Mouse (Mus musculus): Measurements from ENCODE around the gene Ccm2.
A peak's percentile ranks its signal among the peaks of the same experiment; 100 is the strongest.

The Ccm2 gene

DNA sequence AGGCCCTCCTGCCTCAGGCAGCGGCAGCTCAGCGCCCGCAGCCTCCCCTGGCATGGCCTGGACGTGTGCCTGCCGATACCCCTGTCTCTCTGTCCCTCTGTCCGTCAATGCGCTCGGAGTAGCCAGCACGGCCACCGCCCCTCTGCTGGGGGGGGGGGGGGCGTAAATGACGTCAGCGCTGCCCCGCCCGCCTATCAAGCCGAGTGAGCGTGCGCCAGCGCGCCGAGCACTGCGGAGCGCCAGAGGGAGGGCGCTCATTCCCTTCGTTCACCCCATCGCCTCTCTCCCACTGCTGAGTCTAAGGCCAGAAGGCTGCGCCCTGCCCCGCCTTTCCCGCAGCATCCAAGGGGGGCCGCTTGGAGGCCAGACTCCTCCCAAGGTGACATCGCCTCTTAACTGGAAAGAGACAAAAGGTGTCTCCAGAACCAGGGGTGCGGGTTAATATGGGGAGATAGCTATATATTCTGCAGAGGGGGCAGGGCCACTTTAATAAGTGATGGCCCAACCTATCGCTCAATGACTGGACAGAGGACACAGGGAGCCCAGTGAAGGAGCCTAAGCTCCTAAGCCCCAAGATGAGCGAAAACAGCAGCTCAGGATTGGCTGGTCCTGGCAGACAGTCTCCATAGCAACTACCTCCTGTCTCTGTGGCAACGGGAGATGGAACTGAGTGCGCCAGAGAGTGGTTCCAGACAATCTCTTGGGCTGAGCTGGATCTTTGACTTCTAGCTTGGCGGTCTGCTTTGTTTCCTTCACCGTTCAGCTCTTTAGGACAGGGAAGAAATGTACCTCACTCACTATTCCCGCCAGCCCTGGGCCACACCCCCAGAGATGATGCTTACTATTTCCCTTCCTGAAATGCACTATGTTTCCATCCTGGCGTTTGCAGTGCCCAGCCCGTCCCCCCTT is 59.1 kb downstream of the Ccm2 start, which contains the start of gene Nacad:
TSS of gene Nacad (minus strand) at position 563 of the 909 bp plus-strand sequence.
- no peak for DNase-seq

DNA sequence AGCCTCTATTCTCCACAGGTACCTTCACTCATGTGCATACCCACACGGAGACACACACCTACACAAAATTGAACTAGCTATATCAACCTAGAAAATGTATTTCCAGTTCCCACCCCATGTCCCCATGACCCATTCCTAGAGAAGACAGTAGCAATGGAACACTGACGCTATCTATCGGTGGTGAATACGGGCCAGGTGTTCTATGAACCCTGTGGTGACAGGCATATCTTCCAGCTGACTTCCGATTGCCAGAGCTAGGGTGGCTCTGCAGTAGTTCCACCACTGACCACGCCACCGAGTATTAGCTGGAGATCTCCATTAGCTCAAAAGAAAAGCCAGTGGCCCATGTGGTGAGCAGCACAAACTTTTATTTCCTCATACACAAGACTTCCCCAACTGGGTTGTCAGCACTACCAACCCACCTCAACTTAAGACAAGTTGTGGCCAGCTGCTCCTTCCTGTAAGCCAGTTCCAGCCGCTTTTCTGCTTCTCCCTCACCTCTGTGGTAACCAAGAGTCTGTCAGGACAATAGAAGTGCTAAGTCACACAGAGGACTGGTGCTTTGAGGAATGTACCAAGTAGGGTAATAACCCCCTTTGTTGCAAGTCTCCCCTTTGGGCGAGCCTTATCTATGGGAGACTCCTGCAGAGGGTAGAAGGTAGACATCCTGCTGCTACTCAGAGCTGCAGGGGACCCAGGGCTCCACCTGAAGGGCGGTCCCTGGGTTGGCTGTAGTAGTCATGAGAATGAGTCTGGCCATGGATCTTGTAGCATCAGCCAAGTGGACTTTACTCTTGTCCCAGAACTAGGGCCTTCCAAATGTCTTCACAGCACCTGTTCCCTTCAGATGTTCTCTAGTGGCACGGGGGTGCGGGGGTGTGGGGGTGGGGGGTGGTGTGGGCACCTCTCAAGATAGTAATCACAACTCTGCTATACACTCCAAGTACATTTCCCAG is 68.8 kb downstream of the Ccm2 start:
- DNase-seq, result no peak

DNA sequence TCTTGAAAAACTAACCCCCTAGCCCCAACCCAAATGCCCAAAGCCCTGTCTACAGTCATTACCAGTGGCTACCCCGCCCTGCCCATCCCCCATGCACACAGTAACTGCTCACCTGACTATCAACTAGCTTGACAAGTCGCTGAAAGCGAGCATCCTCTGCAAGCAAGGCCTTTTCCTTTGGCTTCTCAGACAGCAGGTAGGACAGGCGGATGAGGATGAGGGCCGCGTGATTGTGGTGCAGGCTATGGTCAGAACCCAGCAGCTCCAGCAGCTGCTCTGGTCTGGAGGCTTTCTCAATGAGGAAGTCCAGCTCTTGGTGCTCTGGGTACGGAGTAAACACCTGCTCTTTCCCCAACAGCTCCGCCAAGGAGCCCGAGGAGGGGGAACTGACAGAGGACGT is 77.0 kb downstream of the Ccm2 start:
- DNase-seq, result no peak

DNA sequence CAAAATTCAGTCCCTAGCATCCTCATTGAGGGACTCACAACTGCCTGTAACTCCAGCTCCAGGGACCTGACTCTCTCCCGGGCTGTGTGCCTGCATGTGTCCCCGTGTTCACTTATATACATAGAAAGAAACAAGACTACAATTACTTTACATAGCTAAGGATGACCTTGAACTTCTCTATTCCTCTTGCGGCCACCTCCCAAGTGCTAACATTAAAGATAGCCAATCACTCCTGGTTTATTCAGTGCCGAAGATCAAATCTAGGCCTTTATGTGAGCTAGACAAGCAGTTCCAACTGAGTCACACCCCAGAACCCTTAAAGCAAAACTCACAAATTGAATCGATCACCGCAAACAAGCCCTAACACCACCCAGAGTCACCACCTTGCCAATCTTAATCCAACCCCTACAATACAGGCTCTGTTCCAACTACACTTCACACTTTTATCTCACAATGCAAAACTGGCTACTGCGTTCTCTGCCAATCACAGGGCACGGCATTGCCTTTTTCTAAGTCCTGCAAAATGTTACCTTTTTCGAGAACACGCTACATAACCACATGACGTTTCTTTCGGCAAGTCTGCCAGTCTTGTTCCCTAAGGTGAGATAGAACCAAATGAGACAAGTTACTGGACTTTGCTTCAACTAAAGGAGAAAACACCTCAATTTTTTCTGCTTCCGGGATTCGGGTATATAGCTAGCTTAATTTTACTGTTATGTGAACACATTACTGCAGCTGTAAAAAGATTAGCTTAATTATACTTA is 78.1 kb downstream of the Ccm2 start:
- no peak for DNase-seq

DNA sequence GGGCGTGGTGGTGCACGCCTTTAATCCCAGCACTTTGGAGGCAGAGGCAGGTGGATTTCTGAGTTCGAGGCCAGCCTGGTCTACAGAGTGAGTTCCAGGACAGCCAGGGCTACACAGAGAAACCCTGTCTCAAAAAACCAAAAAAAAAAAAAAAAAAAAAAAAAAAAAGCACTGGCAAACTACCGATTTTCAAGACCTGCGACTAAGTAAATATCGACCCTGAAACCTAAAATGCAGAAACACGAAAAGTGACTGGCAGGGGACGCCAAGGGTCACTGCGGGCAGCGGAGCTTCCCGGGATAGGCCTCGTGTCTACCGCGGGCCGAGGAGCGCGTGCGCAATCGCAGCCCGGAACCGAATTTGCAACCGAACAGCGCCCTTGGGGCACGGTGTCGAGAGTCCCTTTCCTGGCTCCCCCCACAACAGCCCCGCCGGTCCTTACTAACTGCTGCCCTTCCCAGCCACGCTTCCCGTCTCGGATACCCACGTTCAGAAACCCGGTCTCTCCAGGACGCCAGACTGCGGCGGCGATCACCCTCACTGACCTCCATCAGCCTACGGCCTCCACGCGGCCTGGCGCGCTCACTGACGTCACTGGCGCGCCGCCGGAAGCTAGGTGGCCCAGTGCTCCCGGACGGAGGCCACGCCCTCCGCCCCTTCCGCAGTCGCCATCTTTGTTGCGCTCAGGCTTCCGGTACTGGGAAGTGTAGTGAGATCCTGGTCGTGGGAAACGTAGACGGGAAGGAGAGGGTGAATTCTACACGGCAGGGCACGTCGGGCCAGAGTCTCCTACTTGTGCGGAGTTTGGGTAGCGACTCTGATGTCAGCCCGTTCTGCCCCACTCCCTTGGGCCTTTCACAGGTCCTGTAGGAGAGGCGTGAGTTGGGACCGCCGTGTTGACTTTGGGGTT is 79.0 kb downstream of the Ccm2 start, which contains the start of gene Tbrg4:
TSS of gene Tbrg4 (minus strand) at position 590 of the 910 bp plus-strand sequence.
- DNase-seq, result peak; percentile 80 to 85

DNA sequence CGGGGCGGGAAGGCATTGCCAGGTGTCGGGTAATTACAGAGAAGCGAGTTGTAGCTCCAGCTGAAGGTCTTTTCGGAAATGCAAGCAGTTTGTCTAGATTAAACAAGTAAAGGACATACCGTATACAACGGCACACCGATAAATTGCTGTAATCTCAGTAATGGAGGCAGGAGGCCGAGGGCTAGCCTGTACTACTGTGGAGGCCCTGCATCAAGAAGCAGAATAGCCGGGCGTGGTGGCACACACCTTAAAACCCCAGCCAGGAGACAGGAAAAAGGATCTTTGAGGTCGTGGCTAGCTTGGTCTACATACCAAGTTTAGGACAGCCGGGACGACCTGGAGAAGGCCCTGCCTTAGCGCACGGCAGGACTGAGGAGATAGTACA is 79.7 kb downstream of the Ccm2 start:
- no peak for DNase-seq

DNA sequence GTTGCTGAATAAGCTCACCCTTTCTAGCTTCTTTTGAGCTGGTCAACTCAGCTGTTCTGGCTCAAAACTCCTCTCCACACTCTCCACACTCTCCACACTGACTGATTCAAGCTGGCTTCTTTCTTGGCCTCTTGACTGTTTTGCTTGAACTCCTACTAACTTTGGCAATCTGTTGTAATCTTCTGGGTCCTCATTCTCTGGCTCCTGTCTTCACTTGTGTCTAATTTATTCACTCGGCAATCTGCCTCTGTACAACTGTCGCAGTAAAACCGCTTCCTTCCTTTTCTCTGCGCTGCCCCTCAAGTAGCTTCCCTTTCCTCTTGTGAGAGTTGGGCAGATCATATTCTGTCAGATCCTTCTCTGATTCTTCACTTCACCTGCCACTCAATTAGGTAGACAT is 81.0 kb downstream of the Ccm2 start:
- DNase-seq, result peak in 1 of 2 experiments; percentile 38

DNA sequence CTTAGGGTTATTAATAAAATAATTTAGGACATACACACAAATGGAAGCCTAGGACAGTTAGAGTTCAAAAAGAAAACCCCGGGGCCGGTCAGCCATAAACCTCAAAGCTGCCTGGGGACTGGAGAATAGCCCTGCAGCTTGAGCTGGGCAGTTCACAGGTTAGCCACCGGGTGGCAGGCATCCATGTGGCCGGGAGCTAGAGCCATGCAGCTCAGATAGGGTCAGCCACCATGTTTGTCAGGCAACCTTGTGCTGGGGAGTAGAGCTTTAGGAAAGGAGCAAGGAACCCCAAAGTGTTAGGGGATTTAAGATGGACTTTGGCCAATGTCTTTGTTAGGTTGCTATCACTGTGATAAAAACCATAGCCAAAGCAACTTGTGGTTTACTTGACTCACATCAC is 81.9 kb downstream of the Ccm2 start:
- peak; percentile 24 to 39 for DNase-seq

DNA sequence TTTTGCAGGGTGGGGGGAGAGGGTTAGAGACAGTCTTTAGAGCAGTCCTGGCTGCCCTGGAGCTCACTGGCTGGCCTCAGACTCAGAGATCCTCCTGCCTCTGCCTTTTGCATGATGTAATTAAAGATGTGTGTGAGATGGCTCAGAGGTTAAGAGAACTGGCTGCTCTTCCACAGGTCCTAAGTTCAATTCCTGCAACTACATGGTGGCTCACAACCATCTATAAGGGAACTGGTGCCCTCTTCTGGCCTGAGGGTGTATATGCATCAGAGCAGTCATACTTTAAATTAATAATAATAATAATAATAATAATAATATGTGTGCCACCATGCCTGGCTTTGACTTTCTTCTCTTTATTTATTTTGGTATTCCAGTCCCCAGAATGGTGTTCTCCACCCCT is 83.0 kb downstream of the Ccm2 start:
- DNase-seq, result no peak

DNA sequence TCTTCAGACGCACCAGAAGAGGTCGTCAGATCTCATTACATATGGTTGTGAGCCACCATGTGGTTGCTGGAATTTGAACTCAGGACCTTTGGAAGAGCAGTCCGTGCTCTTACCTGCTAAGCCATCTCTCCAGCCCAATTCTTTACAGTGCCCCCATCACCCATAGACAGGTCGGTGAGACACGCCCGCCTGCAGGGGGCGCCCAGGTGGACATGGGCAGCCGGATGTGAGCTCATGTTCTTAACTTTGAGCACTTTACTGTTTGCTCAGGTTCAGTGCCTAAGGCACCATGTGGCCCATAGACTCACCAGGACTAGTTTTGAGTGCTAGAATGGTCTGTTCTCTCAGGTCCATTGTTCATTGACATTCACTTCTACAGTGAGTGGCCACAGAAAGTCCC is 89.5 kb downstream of the Ccm2 start:
- DNase-seq, result no peak

DNA sequence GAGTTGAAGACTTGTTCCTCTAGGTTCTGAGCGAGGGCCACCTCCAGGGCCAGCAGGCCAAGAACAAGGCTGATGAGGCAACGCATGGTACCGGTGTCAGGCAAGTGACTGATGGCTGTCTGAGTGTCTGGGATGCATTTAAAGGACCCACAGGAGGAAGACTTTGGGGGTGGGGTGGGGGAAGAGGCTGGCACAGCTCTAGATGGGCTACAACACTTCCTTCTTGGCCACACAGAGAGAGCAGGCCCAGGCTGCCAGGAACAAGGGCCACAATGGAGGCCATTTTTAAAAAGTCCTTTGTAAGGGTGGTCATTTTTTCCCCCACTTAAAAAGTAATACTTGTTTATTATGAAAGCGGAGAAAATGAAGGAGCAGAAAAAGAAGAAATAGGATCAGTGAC is 91.8 kb downstream of the Ccm2 start, which contains the start of gene Wap:
TSS of gene Wap (minus strand) at position 101 of the 400 bp plus-strand sequence.
- no peak for DNase-seq

DNA sequence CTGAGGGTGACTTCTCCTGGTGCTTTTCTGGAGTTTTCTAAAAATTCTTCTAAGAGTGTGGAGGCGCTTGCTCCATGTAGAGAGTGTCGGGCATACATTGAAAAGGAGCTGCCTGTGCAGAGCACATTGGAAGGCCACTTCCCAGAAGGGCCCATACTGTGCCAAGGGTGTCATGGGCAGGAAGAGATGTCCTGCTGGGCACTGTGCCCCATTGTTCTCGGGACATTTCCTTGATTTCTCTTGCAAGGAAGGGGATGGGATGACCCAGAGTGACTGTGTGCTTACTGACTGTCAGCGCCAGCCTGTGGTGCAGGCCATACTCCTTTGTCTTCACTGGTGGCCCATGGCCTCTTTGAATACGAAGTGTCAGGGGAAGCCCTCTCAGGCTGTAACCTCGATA is 92.4 kb downstream of the Ccm2 start:
- no peak for DNase-seq

DNA sequence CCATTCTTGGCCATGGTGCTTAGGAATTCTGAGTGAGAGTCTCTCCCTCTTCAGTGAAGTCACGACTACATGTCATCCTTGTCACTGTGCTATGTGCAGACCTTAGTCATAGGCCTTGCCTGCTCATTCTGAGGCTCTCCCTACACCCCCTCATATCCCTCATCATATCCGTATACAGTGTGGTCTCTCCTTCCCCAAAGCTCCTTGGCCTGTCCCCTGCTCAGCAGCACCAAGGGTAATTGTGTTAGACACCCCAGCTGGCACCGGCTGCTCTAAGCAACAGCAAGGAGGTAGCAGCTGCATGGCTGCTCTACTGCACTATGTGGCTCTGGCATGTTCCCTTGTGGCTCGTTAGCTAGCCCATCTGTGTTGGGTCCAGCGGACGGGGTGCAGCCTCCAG is 97.9 kb downstream of the Ccm2 start:
- no peak for DNase-seq
